Mouse (Mus musculus): Measurements from ENCODE around the gene Baz2b.

The Baz2b gene

DNA sequence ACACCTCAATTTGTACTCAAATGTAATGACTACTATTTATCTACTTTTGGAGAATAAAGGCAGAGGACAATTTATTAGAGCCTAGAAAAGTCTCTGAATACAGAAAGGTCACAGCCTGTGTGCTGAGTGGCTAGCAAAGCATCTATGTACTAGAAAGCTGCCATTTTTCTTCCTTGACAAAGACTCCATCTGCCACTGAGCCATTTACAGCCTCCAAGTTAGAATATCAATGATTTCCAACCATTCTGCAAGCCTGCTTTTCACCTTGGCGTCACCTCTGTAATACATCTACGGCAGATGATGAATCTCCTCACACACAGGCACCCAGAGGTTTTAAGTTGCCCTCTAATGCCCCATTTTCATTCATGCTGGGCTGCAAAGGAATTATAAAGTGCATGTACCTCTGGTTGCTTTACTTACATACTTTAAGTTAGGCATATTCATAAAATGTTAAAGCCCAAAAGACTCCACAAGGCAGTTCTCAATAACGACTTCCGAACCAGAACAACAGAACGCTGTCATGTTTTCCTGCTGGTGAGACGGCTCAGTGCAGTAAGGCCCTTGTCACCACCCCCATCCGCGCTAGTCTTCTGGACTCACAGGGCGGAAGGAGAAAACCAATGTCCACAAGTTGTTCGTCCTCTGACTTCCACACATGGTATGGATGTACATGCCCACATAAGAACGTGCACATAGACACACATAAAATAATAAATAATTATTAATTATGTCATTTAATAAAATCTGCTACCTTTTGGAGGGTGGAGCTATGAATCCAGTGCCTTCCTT, 156.2 kb downstream of the Baz2b start:
- no peak for DNase-seq (ENCODE audit: low spot score in 2 of 2)

DNA sequence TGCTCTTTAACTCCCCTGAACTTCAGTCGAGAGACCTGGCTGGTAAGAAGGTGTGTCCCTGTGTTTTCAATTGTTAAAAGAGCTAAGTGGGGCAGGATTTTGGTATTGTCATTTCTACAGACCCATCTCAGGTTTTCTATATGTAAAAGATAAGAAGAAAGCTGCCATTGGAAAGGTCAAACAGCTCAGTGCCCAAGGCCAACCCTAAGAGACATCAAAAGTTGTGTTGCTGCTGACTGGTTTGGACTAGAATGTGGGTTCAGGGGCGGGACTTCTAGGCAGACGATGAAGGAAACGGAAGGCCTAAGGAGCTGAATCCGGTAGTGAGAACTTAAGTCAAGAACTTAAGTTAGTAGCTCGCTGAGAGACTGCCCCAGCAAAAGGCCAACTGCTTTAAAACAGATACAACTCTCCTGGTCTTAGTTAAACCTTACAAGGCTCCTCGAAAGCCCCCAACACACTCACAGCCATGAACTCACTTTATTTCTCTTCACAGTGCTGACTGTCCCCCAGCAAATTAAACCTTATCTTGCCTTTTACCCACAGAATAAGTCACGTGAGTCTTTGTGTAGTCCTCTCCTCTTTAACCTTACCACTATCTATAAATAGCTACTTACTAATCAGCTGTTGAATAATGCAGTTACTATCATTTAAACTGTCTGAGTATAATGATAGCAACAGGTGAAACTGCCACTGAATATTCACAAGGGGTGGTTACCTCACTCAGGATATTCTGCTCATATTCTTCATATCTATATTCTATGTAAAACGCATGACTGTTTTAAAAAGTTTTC, 158.8 kb downstream of the Baz2b start:
- DNase-seq (ENCODE audit: low spot score in 2 of 2): no peak

DNA sequence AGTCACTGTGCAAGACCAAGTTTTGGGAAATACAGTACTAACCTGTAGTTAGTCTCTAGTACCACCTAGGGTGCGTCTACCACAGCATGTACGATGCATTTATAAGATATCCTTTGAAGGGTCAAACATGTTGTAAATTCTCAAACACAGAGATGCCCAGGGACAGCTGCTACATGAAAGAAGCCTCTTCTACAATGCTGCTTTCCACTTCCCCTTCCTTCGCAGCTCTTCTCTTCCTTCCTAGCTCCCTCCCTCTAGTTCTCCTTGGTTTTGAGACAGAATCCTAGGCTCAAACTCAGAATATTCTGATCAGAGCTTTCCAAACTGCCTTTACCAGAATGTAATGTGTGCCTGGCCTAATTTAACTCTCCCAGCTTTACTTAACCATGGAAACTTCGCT, 159.8 kb downstream of the Baz2b start:
- no peak for DNase-seq (ENCODE audit: low spot score in 2 of 2)

DNA sequence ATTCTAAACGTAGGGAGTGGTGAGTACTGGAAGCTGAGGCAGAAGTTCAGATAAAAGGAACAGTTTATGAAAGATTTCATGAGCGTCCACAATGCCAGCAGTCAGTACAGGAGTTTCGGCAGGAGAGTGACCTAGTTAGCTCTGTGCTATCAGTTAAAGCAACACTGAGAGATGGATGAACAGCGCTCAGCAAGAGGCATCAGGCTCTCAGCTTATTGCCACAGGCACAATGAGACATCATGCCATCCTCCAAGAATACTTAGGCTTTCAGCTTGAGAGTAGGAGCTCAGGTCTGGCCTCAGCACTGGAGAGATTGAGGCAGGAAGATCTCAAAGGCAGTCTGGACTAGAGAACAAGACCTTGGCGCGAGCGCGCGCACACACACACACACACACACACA, 160.3 kb downstream of the Baz2b start:
- no peak for DNase-seq (ENCODE audit: low spot score in 2 of 2)

DNA sequence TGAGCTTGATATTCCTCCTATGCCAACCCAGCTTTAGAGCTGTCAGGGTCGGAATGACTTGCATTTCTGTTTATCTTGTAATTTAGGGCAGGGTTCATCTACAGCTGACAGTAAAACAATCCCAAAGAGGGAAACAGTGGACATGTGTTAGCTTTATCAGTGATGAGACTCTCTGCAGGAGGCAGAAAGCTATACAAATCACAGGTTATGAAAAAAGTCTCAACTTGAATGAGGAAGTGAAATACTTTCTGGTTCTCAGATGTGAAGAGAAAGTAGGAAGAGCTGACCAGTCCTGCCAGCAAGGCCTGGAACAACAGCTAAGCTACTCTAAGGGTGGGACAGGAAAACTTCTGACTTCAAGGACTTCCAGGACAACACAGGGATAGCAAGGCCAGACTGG, 163.6 kb downstream of the Baz2b start:
- no peak for DNase-seq (ENCODE audit: low spot score in 2 of 2)

DNA sequence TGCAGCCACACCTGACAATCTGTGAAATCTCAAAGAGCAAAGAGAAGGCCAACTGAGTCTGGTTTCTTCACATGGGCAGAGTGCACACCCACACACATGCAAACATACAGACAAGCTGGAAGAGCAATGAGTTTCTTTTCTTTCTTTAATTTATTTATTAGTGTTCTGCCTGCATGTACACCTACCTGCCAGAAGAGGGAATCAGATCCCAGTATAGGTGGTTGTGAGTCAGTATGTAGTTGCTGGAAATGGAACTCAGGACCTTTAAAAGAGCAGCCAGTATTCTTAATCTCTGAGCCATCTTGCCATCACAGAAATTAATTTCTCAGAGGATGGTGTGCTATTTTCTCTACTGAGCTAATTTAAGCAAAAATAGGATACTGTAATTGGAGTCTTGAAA, 164.7 kb downstream of the Baz2b start:
- DNase-seq (ENCODE audit: low spot score in 2 of 2): no peak

DNA sequence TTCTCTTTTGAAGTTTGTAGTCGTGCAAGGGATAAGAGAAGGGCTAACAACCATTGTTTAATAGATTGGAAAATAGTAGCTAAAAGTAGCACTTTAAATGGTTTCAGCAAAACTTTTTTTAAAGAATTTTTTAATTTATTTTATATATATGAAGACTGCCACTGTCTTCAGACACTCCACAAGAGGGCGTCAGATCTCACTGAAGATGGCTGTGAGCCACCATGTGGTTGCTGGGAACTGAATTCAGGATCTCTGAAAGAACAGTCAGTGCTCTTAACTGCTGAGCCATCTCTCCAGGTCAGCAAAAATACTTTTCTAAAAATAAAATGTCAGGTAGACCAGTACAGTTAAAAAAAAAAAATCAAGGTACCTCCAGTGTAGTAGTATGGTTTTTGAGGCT, 165.1 kb downstream of the Baz2b start:
- no peak for DNase-seq (ENCODE audit: low spot score in 2 of 2)

DNA sequence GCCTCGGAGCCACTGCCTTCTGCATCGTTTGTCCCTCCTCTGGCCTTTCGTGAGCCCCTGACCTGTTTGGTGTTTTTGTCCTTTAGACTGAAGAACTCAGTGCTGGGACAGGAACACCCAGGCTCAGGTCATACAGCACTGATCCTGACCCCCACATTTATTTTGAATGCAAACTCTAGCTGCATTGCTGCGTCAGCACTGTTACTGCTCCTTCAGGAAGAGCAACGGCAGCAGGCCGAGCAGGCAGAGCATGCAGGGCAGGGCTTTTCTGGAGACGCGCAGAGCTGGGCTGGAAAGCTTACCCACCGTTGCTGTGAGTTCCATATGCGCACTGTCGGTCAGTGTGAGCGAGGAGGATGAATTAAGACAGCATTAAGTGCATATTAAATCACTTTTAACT, 166.9 kb downstream of the Baz2b start:
- peak in 1 of 2 experiments; percentile 40 for DNase-seq (ENCODE audit: low spot score in 2 of 2)

DNA sequence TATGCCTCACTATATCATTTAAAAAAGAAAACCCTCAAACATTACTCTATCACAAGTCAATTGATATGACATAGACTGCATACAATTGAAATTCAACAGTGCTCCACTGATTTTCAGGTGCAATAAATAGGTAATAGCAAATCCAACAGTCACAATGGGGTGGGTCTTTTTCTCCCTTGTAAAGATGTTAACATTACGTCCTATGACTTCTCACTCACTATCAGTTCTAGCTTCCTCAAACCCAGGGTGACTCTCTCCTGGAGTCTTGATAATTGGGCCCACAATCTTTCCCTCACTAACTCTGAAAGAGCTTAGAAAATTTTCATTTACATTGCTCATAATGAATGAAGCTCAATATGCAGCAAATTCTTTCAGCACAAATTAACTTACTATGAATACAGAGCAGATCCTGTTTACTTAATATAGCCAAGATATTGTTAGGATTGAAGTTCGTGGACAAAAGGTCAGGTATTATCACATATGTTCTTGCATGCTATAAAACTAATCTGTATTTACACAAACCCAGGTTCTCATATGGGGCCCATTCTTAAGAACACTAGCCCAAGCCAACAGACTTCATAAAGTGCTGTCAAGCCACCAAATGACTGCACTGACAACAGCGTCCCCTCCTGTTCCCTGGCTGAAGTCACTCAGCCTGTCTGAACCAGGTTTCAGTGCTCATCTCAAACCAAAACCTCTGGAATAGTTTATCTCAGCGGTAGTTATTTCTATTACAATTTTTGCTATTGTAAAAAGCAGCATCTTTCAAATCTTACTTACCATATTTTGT, 168.0 kb downstream of the Baz2b start:
- DNase-seq (ENCODE audit: low spot score in 2 of 2): peak in 1 of 2 experiments; percentile 39

DNA sequence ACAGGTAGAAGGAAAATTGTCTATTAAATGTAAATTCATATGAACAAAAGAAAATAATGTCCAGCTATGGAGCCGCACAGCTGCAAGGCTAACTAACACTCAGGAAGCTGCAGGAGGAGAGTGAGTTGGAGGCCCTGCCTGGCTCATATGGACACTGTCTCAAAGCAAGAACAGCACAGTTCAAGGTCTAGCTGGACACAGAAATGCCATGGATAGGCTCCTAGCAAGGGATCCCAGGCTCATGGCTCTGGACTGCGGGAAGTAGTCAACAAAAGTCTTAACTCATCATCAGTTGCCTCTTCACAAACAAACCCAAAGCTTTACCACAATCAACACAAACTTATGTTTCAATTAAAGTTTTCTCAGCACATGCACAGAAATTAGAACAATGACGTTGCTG, 169.5 kb downstream of the Baz2b start:
- DNase-seq (ENCODE audit: low spot score in 2 of 2): peak in 1 of 2 experiments; percentile 40

DNA sequence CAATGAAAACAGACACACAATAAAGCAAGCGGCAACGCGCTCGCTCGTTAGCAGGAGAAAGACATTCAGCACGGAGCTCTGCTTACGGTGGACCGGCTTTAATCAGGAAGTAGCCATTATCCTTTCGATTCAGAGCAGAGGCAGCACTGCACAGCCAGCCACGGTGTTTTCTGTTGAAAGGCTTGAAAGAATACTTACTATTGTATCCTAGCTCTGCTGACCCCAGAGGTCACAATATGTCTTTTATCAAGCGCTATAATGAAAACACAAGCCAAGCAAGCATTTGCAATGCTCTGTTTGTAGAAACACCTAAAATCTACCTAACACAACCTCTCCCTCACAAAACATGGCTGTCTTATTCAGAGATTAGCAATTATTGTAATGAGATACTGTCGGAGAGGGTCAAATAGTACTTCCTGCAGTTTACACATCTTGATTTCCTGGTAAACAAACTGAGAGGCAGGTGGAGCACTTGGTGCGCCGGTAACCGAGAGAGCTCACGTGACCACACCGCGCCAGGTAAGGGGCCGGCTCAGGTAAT, 172.6 kb downstream of the Baz2b start:
- DNase-seq (ENCODE audit: low spot score in 2 of 2): peak in 1 of 2 experiments; percentile 65

DNA sequence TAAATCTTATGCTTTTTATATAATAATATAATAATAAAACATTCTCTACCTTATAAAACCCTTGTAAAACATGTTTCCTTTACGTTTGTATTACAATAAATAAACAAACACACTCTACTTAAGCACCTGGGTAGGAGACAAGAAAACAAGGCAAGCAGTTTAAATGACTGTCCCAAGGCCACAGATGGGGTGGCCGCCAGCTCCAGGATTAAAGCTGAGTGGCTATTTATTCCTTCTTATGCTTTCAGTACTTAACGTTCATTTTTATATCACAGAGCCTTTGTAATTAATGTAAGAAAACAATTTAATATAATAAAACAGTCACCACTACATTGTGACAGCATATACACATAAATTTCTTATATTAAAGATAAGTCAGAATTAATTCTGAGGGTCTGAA, 173.3 kb downstream of the Baz2b start:
- DNase-seq (ENCODE audit: low spot score in 2 of 2): no peak

DNA sequence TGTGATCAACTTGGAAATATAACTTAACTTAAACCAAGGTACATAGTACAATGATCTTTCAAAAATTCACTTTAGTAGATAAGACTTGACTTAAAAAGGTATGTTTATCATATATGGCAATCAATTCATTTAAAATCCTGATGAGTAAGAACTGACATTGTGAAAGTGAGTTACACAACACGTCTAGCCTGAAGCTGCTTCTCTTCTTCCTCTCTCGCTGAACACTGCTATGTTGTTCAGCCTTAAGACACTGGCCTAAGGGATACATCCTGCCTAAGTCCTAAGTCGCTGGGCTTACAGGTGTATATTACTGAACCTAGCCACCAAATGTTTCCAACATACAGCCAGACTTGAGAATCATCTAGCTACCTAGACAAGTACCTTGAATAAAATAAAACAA, 178.6 kb downstream of the Baz2b start:
- DNase-seq (ENCODE audit: low spot score in 2 of 2): no peak

DNA sequence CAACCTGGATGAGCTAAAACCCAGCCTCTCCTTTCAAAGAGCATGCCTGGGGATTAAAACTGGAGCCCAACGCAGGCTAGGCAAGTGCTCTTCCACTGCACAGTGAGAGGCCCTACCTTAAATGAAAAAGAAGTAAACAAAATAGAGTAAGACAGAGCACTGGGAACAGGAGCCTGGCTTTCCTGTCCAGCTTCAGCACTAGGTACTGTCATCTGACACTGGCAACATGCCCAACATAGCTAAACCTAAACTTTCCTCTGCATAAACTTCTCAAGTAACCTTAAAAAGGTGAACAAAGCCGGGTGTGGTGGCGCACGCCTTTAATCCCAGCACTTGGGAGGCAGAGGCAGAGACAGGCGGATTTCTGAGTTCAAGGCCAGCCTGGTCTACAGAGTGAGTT, 180.6 kb downstream of the Baz2b start:
- DNase-seq (ENCODE audit: low spot score in 2 of 2): no peak

DNA sequence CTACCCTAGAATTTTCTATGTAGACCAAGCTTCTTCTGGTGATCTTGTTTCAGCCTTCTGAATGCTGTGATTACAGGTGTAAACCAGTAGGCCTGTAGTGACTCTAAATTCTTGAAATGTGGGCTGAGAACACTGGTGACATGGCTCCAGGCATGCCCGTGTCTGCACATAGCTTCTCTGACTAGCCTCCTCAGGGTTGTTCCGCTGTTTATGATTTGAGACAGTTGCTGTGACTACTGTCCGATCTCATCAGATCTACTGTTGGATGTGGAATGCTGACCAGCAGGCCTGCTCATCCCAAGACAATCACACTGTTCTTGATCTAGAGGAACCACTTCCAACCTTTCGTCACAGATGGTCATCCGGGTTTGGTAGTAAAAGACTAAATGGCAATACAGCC, 182.5 kb downstream of the Baz2b start:
- DNase-seq (ENCODE audit: low spot score in 2 of 2): no peak

DNA sequence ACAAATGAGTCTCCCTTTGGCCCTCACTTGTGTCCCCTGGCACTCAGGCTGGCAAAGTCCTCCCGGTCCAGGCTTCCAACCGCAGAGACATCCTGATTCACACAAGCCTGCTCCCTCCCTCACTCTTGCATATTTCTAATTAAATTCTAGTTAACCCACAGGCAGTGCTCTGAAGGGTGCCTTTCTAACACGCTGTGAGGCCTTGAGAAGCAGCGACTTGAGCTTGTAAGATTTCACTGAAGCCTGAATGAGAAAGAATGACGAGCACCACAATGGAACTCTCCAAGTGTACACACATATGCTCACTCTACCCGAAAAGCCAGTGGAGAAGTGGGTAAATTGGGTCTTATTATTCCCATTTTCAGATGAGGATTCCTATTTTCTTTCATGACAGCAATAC, 183.1 kb downstream of the Baz2b start:
- no peak for DNase-seq (ENCODE audit: low spot score in 2 of 2)

DNA sequence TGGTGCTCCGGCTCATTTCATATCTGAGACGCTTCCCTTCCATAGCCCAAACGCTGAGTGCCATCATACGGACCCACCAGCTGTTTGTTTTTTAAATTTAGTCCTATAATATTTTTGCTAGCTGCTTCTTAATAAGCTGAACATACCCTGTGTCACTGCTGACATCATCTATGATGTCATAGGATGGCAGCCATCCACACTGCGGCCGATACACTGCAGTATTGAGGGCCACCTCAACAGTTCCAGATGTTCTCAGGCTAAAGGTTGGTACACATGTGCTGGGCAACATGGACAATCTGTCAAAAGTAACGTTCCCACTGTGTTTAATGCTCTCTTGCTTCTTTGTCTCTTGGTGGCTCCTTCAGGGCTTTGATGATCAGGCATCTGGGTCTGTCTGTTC, 185.9 kb downstream of the Baz2b start:
- no peak for DNase-seq (ENCODE audit: low spot score in 2 of 2)

DNA sequence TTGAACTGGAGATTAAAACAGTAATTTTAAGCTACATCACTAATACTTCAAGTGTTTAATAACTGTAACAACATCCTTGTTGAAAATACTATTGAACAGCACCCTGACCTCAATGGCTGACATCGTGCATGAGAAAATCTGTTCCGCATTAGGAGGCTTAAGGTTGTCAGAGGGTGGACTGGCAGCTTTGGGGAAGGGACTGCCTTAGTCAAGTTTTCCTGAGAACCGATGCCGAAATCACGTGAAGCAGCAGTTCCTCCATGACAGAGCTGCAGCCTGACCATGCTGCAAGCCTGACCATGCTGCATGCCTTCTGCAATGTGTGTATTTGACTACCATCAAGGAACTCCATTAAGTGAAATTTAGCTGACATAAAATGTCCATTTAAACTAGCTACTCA, 188.1 kb downstream of the Baz2b start:
- DNase-seq (ENCODE audit: low spot score in 2 of 2): no peak

DNA sequence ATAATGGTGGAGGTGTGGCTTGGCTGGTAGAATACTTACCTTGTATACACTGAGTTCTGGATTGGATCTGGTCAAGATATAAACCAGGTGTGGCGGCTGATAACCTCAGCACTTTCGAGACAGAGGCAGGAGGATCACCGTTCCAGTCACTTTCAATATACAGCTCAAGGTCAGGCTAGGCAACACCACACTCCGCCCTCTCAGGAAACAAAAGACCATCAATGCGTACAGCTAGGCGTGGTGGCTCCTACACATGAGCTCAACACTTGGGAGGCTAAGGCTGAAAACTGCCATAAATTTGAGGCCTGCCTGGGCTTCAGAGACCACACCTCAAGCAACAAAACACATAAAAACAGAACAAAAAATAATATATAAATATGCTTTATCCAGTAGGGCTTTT, 188.5 kb downstream of the Baz2b start:
- DNase-seq (ENCODE audit: low spot score in 2 of 2): no peak

DNA sequence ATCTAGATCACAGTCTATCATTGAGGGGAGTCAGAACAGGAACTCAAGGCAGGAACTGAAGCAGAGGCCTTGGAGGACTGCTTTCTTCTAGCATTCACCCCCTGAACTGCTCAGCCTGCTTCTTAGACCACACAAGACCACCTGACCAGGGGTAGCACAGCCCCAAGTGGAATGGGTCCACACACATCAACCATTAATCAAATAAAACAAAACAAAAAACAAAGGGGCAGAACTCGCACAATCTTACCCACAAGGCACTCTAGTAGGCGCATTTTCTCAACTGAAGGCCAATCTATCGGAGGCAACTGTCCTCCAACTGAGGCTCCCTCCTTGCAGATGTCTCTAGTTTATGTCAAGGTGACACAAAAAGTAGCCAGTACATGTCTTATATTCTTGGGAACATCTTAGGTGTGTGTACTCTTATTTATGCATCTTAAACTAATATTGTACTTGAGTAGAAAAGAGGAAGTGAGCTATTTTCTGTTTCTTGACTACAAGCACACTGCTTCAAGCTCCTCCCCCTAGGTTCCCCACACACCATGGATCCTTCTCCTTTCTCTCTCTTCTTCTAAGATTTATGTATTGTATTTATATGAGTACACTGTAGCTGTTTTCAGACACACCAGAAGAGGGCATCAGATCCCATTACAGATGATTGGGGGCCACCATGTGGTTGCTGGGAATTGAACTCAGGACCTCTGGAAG, 189.9 kb downstream of the Baz2b start:
- DNase-seq (ENCODE audit: low spot score in 2 of 2): no peak

DNA sequence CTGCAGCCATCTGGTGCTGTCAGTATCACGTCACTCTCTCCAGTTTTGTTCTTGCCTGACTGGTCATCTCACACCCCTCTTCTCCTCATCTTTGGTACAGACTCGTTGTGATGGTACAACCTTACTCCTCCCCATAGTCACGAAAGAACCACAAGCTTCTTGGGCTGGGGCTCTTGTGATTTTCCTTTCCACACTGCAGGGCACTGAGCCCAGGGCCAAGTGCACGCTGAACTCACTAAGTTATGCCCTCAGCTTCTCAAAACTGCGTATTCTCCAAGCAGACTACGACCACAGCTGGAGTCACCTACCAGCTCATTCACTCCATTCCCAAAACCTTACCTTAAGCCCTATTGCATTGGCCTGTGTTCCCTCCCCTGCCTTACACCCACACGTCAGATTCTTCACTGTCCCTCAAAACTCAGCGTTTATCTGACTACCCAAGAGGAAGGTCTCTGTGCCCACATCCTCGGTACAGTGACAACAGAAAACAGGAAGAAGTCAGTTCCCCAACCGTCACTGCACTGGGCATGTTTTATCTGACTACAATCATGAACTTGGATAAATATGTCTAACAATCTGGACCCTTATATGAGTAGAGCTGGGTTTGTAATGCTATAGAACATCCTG, 190.7 kb downstream of the Baz2b start:
- peak; percentile 30 to 63 for DNase-seq (ENCODE audit: low spot score in 2 of 2)

Measured in spleen, postnatal 4 days (tissue).